Mouse (Mus musculus) urinary bladder, postnatal 4 days (tissue): Measurements from ENCODE around the gene Grm5.

Experiments
- DNase-seq, 2 experiments: peaks; one replicate each; pipeline ENCODE4 v3.0.0; 2021 to 2022; ENCODE audit warnings: low spot score in 2 of 2

Grm5 gene

DNA sequence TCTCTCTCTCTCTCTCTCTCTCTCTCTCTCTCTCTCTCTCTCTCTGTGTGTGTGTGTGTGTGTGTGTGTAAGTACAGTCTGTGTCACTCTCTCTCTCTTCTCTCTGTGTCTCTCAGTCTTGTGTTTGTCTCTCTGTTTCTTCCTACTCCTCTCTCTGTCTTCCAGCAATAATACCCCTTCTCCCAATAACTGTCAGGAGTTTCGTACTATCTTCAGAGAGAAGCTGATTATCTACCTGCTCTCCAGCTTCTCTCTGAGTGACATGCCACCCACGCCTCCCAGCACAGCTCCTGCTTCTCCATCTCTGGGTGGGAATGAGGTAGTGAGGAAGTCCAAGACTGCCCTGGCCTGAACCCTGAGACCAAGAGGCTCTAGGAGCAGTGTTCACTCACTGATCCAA lies at the start of gene Grm5:
Gene Grm5 (plus strand): TSS at position 301 of the 400 bp plus-strand sequence.
- no peak for DNase-seq

DNA sequence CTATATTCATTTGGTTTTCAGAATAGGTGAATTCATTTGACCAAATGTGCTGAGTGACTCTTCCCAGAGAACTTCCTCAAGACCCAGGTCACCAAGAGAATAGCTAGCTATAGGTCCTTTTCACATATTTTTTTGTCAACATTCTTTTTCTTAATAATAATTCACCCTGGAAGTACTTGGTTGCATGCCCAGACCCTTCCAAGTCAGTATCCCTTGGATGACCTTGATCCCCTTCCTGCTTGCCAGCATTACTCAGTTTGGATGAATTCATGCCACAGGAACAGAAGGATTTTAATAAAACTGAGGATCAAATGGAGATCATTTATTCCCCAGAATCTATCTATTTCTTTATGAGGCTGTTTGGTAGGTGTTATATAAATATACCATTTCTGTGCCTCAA lies 44.9 kb upstream of the Grm5 start:
- DNase-seq, result no peak

DNA sequence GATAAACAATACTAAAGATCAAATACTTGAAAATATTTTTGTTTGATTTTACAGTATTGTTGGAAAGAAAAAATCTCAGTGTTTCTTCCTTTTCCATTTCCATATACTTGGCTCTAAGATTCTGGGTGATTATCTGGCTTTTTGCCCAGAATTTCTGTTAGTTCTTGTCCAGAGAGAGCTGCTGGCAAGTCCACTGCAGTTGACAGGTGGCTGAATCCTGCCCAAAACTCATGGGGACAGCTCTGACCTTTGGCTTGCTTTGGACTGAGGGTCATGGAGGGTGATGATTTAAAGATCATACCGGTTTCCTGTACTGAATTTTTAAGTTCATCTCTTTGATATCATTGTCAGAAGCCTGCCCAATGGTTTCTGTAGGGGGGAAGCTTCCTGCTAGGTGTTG lies 18.7 kb upstream of the Grm5 start:
- DNase-seq, result no peak

DNA sequence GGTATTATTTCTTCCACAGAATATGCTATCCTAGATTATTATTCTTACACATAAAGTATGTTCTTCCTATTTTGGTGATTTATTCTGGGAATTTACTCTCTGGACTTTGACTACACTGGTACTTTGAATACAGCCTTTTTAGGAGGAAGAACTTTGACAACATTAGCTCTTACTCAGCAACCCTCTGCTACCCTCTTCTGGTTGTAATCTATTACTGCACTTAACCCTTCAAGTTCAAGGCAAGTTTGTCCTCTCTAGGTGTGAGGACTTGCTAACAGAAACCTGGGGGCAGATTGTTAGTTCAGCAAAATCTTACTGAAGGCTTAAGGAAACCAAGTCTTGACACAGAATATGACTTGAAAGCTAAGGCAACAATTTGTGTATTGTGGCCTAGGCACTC lies 17.5 kb upstream of the Grm5 start:
- no peak for DNase-seq

DNA sequence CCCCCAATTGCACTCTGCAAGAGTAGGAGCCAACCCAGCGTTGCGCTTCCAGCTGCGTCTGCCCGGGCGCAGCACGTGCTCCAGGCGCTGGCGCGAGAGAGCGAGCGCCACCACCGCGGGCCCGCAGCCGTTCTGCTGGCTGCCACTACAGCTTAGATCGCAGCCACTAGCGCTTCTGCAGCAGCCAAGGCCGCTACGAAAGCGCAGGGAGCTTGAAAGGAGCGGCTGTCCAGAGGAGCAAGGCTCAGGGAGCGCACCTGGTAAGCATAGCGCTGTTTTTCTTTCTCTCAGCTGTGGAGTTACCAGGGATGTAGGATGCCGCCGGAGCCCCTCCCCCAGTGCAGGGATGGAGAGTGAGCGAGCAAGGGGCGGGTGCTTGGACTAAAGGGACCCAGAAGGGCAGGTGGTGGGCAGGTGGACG lies 323 bp downstream of the Grm5 start:
- DNase-seq, result no peak

DNA sequence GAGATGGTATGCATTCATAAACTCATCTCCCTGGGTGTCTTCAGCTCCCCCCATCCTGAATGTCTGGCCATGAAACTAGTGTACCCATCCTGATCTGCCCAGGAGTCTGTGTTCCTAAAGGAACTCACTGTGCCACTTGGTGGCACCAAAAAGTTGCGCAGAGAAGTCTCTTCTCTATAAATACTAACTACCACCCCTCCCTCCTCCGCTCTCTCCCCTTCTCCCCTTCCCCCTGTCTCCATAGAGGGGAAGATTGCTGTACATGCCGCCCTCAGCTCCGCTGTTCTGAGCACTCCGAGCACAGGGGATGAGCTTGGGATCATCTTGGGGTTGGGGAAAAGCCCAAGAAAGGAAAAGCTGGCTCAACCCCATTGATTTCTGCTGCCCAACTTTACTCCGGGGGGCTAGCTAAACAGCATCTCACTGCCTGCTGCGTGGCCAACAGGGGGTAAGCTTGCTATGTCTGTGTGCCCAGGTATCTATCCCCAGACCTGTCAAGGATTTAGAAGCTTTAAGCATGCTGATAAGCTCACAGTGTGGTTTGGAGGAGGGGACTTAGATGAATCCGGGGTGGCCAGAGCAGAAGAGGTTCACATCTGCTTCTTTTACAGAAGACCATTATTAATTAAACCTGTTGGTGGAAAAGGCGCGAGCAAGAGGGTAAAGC lies 2.4 kb downstream of the Grm5 start:
- DNase-seq, result no peak

DNA sequence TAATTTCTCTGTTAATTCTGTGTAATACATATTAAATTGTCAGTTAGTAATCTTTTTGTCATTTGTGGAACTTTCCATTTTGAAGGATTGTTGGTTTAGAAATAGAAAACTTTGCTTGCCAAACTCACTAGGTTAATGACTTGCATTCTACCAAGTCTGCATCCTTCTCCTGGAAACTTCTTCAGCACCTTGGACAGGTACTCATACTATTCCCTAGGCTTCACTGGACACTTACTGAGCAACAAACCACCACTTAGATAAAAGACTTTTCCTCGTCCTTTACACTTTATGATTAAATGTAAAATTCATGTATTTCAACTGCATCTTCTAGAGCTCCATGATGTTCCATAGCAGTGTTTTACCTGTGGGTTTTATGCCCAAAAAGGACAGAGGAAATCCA lies 4.0 kb downstream of the Grm5 start:
- no peak for DNase-seq

DNA sequence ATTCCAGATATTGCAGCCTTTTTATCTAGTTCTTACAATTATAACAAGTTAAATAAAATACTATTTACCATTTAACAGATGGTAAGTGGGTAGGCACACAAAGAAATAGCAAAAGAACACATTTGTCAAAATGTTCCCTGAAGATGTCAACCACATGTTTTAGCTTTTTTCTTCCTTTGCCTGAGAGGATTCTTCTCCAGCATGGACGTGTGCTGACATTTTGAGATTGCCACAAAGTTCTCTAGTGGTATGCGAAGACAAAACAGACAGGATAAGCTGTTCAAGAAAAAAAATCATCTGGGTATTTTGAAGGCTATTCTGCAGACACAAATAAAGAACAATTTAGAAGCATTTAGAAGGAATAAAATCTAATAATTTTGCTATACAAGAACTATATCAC lies 42.3 kb downstream of the Grm5 start:
- no peak for DNase-seq

DNA sequence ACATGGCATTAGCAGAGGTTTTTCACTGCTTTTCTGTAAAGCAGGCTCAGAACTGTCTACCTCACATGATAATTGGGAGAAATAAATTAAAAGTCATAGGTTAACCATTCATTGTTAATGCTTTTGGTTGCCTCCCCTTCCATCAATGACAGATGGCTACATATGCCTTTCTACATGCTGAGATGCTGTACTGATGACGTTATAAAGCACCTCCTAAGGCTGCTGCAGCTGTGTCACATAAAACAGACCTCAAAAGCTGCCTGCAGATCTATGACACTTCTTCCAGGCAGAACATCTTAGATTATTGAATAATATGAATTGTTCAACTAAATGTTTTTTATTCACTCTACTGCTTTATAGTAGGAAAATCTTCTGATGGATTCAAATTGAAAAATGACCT lies 51.6 kb downstream of the Grm5 start:
- no peak for DNase-seq

DNA sequence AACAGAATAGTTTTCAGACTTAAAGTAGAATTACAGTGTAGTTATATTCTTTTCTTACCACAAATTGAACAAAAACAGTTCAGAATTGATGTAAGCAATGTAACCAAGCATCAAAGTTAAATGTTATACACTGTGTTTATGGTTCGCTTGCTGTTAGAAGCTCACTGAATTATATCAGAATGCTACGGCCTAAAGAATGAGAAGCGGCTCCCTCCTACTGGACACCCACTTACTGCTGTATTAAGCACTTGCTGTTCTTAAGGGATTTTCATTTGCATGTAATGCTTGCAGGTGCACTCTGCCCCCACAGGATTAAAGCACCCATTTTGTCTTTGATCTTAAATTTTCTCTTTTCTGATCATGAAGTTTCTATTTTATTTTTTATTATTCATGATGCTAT lies 66.6 kb downstream of the Grm5 start:
- no peak for DNase-seq

DNA sequence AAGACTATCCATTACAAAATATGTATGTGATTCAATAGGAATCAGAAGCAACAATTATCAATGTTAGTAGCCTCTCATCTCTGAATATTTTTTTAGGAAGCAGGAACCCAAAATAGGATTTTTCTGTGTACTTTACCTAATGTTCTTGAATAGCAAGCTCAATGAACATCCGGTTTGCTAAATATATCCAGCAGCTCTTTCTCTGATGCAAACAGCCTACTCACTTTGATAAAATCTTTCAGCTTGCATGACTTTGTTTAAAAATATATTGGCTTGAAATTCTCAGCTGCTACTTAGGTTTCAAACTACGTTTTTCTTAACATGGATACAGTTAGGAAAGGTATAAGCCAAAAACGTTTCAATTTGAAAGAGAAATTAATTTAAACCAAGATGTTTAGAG lies 77.8 kb downstream of the Grm5 start:
- no peak for DNase-seq

DNA sequence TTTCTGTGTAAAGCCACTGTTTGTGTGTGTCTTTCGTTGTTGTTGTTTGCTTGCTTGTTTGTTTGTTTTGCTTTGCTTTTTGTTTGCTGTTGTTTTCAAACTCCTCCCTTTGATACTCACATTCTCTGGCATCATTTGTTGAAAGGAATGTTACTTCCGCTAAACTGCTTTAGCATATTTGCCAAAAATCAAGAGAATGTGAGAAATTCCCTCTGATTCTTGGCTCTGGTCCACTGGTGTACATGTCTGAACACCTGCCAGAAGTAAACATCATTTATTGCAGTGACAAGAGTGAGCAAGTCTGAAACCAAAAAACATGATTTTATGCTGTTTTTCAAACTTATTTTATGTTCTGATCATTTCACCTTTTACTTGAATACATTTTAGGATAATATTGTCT lies 80.1 kb downstream of the Grm5 start:
- no peak for DNase-seq

DNA sequence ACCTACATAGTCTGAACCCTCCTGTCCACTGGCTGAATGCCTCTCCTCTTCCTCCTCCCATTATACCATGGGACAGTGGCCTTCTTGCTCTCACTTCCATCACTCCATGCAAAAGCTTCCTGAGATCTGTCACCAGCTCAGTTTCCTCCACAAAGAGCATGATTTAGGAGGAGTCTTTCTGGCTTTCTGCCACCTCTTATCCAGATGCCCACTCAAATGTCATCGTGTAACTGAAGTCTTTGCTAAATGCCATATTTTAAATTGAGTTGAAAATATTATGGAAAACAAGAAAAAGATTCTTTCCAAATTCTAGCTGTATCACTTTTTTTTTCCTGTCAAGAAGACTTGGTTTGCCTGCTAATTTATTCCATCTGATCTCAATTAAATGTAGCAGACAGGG lies 132.4 kb downstream of the Grm5 start:
- DNase-seq, result no peak

DNA sequence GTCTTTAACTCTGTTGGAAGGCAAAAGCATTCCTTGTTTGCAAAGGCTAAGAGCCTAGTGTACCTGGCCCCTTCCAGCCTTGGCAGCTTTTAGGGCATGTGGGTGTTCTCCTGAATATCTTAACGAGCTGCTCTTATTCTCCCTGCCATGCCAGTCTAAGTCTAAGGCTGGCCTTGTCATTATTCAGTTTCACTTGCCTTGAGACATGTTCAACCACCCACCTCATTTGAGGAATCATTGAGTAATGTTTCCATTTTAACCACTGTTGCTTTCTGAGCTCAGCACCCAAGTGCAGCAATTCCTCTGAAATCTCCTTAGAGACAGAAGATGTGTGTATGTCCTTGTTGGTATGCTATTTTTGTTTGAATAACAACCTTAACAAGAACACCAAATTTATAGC lies 134.7 kb downstream of the Grm5 start:
- no peak for DNase-seq

DNA sequence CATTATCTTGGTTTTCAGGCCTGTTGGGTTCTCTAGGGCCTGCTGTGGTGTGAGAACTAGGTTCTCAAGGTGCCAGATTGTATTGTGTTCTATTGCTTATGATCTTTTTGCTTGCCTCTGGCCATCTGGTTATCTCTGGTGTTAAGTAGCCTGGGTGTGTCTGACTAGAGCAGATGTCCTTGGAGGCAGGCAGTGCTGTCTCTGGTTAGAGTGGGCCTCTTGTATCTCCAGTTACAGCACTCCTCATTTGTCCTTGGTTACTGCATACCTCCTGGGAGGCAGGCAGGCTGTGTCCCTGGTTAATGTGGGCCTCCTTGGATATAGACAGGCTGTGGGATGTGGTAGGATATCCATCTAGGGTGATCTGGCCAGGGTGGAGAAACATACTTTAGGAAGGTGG lies 150.5 kb downstream of the Grm5 start:
- DNase-seq, result no peak

DNA sequence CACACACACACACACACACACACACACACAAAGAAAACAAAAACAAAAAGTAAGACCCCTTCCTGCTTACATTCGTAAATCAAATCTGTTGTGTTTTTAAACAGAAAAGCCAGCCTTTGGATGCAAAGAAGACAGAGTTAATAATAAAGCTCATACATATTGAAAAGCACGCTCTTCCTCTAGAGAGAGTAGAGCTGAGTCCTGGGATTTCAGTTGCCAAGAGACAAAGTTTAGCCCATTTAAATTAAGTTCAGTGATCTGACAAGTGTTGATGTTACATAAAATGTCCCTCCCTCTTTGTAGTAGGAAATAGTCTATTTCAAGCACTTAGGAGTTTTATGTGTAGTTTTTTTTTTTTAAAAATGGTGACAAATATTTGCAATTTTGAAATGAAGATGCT lies 178.0 kb downstream of the Grm5 start:
- no peak for DNase-seq

DNA sequence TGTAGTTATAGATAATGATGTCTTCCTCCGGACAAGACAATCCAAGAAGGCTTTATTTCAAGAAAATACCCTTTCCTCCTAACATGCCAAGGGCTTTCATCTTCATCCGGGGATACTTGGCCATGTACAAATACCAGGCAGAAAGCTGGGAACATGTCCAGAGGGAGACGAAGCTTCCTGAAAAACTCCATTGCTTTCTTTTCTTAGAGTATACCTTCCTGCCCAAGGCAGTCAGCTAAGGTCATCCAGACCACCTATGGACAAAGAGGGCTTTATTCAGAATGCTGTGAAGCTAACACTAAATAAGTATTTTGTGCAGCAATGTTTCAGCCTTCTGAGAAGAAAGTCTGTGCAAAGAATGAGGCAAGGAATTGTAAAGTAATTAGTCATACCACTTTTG lies 178.4 kb downstream of the Grm5 start:
- DNase-seq, result no peak

DNA sequence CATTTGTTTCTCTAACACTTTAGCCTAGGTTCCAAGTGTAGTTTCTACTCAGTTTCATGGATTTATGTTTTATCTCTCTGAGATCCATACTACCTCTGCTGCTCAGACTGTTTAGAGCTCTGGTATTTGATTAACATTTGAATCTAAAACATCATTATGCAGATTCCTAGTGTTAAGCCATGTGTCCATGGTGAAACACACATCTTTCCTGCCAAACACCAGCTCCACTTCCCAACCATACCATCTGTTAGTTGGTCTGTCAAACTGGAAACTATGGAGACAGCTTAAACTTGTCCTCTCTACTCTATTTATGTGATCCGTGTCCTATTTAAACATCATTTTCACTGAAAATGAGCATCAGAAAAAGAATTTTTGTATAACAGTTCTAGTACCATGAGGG lies 203.6 kb downstream of the Grm5 start:
- DNase-seq, result no peak

DNA sequence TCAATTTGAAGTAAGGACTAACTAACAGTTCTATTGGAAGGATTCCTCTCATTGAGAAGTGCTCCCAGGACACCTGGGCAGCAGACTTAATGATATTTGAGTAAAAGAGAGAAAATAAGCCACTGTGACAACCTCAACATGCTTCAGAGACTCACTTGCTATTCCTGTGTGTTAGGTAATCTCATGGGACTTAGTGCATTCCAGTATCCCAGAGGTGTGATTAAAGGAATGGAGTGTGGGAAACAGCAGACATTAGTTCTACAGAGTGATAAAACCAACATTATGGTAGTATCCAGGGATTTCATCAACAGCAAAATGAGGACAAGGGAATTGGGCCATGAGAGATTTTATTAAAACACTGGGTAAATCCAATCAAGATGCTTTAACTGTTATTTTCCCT lies 205.0 kb downstream of the Grm5 start:
- DNase-seq, result no peak

DNA sequence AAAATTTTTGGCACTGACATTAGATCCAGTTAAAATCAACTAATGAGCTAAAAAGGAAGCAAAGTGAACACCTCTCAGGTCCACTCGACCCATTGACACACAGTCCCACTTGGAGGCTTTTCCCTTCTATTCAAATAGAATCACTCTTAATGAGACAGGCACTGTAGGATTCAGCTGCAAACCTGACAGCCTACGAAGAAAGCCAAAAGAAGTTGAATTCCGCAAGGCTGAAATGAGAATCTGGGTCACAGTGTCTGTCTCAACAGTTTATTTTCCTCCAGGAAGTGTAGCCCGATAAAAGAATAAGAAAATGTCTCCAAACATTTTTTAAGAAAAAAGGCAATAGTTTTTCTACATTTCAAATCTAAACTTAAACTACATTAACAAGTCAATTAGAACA lies 209.9 kb downstream of the Grm5 start:
- no peak for DNase-seq

DNA sequence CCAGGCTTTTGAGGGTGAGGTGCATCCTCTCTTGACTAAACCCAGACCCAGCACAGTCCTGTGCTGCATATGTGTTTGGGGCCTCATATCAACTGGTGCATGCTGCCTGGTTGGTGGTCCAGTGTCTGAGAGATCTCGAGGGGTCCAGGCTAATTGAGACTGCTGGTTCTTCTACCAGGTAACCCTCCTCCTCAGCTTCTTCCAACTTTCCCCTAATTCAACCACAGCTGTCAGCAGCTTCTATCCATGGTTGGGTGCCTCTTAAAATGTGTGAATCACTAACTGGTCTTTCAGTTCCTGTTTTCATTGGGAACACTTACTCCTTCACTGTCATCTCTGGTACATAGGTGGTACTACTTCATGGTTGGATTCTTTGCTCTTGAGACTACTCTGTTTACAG lies 240.9 kb downstream of the Grm5 start:
- no peak for DNase-seq

DNA sequence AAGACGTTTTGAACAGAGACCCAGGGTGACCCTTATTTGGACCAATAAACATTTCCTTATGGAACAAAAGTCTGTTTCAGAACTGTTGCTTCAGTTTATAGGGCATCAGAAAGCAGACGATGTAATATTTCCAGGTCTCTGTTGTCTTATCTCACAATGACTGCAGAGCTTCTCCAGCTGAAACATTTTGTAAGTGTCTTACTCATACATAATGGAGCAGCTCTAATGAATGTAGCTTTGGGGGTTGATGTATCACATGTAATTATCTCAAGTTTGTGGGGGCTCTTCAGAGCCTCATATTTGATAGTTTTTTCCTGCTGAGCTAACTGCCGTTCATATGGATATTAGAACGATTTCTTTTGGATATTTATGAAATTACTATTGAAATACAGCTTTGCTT lies 250.7 kb downstream of the Grm5 start:
- no peak for DNase-seq

DNA sequence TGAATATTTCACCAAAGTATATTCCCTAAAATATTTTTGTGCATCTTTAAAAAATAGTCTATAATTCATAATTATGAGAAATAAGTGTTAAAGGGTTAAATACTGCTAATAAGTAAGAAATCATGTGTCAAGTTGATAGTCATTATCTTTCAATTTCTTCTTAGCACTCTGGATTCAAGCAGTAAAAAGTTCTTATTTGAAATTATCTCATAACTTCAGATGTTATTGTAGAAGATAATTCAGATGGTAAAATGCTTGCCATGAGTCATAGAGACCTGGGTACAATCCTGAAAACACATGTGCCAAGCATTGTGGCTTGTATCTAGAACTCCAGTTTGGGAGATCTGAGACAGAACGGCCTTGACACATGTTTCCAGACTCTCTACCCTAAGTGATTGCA lies 254.6 kb downstream of the Grm5 start:
- DNase-seq, result no peak

DNA sequence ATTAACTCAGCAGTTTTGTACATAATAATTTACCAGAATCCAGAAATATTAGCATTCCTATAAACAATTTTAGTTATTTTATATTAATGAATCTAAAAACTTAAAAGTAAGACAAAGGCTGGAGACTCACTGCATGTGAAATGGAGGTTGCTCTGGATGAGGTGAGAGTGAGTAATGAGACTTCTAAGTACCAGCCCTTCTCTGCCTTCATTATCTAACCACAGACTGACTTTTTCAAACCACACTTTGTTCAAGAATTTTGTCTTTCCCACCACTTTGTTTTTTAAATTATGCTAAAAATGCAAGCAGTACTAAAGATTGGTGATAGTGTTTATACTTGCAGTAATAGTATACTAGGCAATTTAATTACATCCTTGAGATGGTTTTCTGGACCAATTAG lies 259.5 kb downstream of the Grm5 start:
- DNase-seq, result no peak

DNA sequence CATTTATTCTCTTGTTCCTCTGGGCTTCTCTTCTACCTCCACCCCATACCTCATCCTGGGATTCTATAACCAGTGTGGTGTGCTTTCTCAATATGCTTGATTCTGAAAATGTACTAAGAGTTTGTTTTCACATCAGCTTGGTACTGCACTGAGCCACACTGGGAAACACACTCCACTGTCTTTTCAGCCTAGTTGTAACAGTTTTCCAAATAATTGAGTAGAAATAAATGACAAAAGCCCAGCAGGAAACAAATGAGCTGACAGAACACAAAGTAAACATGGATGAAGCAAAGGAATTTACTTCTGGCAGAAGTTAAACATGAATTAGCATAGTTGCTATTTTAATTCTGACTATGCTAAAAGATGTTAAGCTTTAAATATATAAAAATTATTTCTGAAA lies 262.1 kb downstream of the Grm5 start:
- DNase-seq, result no peak
